Mouse (Mus musculus): ENCODE measurements at regions not wholly inside any gene's neighbourhood (a gene's known extent, or its start where the extent isn't known, plus 50 kb on each side); places are given as distances from the start of the nearest gene placed in this dataset.

DNA sequence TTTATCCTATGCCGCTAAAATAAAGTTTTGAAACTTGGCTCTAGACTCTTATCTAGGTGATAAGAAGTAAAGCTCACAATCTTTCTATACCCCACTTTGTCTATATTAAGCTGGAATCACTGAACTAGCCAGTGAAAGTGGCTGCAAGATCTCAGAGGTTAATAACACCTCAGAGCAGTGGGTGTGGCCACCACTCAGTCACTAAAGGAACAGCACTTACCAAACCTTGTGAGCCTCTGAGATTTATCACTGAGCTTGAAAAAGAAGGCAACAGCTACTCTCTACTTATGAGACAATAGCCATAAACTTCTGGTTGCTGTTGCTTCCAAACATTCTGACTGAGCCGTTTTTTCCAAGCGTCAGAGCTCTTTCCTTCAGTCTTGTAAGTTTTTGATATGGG is 484.6 kb upstream of the Cdh11 start:
- no peak for DNase-seq (ENCODE audit: low read depth, low spot score)

DNA sequence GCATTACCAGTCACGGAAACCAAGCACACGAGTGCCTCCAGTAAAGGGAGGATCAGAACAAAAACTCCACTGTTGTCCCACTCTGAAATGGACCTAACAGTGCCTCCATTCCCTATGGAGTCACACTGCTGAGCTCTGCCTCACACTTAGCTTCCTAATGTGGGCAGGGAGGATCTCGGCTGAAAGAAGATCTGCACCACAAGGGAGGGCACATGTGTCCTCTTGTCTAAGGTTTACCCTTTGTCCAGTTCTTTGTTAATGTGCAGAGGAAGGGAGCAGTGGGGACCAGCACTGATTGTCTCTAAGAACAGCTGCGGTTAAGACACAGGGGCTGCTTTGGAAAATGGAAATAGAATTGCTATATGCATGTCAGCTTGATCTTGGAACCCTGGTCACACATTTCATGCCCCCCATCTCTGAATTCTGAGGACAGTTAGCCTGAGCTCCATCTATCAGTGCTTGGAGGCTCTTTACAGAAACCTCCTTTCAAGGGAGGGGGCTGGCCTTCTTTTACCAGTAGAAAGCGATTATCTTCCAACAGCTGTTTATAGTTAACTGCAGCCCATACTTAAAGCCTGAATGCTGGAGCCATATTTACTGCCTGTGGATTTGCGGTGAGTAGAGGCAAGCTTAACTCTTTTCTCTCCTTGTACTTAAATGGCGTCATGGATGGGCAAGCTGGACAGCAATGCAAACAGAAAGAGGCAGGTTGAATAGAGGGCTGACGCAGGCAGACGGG is 485.5 kb upstream of the Cdh11 start:
- peak; percentile 31 for DNase-seq (ENCODE audit: low read depth, low spot score)

- peak; percentile 88 for DNase-seq (ENCODE audit: low read depth, low spot score)
These were observed 487.1 kb upstream of the Cdh11 start for GRCm38 (mm10) chr8:103272305-103273079.

- no peak for DNase-seq (ENCODE audit: low read depth, low spot score)
These were observed 488.0 kb upstream of the Cdh11 start for GRCm38 (mm10) chr8:103273476-103273875.

- peak; percentile 56 for DNase-seq (ENCODE audit: low read depth, low spot score)
These were observed 496.4 kb upstream of the Cdh11 start for GRCm38 (mm10) chr8:103281801-103282200.

DNA sequence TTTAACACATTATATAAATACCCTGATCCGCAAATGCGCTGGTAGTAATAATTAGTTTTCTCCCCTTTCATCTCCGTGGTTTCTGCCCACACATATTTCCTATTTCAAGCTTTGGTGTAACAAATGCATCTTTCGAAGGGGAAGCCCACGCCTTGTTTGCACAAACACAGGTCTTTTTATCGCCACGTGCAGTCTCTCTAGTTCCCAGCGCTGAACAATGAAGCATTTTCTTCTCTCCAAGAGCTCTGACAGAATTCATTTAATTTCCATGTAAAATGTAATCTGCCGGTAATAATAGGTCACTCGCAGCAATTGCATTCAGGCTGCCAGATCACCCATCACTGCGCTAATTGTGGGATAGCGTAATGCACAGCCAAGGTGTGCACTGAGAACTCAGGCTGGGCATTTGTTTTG is 503.1 kb upstream of the Cdh11 start:
- DNase-seq (ENCODE audit: low read depth, low spot score) = no peak

DNA sequence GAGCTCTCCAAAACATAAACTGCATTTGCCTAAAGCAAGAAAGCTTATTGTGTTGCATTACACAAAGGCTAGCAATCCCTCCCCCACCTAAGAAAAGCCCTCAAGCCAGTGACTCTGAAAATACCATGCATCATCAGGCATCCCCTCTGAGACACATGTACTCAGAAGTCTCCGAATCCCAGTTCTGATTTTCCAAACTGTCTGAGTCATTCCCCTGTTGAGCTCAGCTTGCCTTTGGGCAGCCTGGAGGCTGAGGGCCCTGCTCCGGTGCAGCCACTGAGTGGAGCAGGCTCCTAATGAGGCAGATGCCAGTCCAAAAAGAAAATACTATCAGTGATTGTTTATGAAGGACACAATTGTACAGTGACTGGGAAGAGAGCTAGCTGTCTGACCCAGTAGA is 507.5 kb upstream of the Cdh11 start:
- peak; percentile 94 for DNase-seq (ENCODE audit: low read depth, low spot score)

- DNase-seq (ENCODE audit: low read depth, low spot score) = peak; percentile 69
These were observed 521.2 kb upstream of the Cdh11 start for GRCm38 (mm10) chr8:103306476-103307183.

GRCm38 (mm10) chr8:103313576-103313975 is 528.1 kb upstream of the Cdh11 start:
- DNase-seq (ENCODE audit: low read depth, low spot score) = no peak

GRCm38 (mm10) chr8:103314279-103315022 is 529.0 kb upstream of the Cdh11 start:
- peak; percentile 28 for DNase-seq (ENCODE audit: low read depth, low spot score)

DNA sequence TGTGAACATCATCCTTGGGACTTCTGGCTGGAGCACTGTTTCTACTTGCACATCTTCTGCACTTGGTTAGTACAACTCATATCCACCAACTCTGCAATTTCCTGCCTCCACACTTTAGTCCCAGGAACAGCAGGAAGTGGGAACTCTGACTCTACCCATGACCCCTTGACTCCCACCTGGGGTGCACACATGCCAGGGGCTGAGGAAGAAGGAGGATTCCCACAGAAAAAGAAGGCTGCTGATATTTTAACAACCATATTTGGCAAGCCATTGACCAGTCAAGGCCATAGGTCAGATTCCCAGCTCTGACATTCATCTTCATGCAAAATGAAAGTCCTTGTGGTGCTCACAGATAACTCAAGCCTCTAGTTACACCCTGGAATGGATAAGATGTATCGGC is 530.3 kb upstream of the Cdh11 start:
- peak; percentile 16 for DNase-seq (ENCODE audit: low read depth, low spot score)

DNA sequence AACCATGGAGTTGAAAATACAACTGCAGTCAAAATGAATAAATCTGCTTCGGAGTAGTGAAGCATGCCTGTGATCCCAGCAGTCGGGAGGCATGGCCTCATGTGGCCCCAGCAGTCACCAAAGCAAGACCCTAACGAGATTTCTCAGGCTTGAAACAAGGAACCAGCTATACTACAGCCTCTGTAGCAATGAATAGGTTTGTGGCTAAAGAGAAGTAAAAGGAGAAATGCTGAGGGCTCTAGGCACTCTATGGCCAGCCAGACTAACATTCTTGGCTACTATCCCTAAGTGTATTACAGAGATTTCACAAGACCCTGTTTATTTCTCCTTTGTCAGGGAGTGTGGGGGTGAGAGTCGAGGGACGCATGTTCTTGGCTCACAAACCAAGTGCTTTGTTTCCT is 531.2 kb upstream of the Cdh11 start:
- DNase-seq (ENCODE audit: low read depth, low spot score) = peak; percentile 84

DNA sequence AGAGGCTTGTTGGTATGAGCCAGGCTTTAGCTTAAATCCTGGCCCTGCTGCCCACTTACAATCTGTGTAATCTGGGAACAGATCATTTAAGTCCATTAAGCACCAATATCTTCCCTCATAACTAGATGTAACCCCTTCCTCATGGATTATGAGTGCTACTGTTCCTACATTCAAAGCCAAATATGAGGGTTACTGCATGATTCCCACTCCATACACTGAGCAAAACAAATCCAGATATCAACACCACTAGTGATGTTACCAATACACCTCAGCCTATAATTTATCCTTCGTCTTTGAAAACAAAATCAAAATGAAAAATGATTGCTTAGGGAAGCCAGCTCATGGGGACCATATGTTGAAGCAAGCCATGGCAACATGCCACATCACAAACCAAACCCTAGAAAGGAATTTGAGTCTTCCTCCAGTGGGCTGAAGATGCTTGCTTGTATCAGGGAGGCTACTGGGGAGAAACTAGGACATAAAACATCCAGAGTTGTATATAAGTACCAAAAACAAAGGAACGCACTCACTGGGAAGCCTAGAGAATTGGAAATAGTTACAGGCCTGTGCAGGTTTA is 531.8 kb upstream of the Cdh11 start:
- peak; percentile 78 for DNase-seq (ENCODE audit: low read depth, low spot score)

- DNase-seq (ENCODE audit: low read depth, low spot score) = peak; percentile 69
These were observed 538.7 kb upstream of the Cdh11 start for GRCm38 (mm10) chr8:103324016-103324665.

DNA sequence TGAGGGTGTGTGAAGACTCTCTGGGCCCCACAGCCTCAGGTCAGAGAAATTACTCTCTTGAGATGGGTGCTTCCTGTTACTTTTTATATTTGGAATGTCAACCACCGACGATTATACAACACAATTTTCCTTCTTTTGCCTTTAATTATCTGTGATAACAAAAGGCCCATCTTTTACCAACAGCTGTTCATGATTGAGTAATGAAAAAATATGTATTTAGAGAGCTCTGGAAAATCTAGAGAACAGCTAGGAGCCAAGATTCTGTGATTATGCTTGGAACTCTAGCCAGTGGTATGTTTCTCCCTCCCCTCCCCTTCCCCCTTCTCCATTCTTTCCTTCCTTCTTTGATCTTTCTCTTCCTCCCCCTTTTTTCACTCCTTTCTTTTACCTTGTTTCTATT is 546.0 kb upstream of the Cdh11 start:
- no peak for DNase-seq (ENCODE audit: low read depth, low spot score)

DNA sequence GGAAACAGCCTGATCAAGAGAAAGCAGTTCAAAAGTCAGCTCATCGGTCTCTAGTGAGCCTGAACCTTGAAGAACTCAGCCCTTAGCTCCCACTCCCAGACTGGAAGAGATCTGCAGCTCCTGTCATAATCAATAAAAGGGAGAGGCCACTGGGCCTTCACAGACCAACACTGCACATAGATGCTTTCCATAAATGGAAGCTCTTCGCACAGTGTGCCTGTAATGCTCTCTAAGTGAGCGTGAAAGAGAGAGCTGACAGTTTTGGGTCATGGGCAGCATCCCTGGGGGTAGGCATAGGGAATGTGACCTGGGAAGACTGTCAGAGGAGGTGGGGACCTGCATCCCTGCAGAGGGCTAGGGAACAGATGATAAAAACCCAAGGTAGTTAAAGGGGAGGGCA is 551.9 kb upstream of the Cdh11 start:
- no peak for DNase-seq (ENCODE audit: low read depth, low spot score)

GRCm38 (mm10) chr8:103339042-103339441 is 553.6 kb upstream of the Cdh11 start:
- DNase-seq (ENCODE audit: low read depth, low spot score) = peak; percentile 17

DNA sequence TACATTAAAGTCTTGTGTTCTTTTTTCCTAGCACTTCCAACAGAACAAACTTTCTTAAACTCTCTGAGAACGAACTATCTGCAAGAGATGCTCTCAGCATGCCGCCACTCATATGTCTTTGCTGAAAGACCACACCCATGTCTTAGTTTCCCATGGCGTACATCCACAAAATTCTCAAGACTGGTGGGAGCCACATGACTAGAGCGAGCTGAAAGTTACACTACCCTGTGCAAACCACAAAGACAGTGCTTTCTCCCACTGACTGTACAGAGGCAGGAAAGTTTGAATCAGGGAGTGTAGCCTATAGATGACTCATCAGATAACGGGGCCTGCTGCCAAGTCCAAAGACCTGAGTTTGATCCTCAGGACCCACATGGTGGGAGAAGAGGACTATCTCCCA is 554.5 kb upstream of the Cdh11 start:
- DNase-seq (ENCODE audit: low read depth, low spot score) = peak; percentile 98

- DNase-seq (ENCODE audit: low read depth, low spot score) = no peak
These were observed 558.4 kb upstream of the Cdh11 start for GRCm38 (mm10) chr8:103343891-103344290.

- peak; percentile 59 for DNase-seq (ENCODE audit: low read depth, low spot score)
These were observed 559.4 kb upstream of the Cdh11 start for GRCm38 (mm10) chr8:103344871-103345270.

Data from 3T3-L1 (cell line).